Mouse (Mus musculus) retina, adult 2 months (tissue): ENCODE measurements at regions not wholly inside any gene's neighbourhood (a gene's known extent, or its start where the extent isn't known, plus 50 kb on each side); places are given as distances from the start of the nearest gene placed in this dataset.
"Not testable (repeated sequence)": the region's sequence is repeated elsewhere in the genome, so short reads cannot be mapped to it uniquely, and the experiment has no call there.

Experiments
- DNase-seq: peaks from one replicate; pipeline ENCODE4 v3.0.0-alpha.2; 2012; ENCODE audit warnings: low read depth, low spot score

GRCm38 (mm10) chr7:125152281-125152680 is 292.2 kb upstream of the Kdm8 start:
- no peak for DNase-seq

DNA sequence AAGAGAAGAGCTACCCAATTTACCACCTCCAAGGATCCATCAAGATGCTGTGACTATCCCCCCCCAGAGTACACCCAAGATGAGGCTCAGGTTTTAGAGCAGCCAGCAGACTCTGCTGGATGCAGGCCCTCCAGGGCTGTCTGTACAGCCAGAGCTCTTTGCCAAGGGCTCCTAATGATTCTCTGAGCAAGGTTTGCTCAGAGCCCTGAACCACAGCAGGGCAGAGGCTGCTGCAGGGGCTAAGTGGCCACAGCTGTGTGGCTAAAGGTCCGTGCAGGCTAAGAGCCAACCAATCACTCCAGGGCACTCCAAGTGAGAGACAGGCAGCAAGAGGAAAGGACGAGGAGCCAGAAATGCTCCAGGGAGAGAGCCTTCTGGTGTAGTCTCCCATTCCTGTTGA is 289.2 kb upstream of the Kdm8 start:
- no peak for DNase-seq

DNA sequence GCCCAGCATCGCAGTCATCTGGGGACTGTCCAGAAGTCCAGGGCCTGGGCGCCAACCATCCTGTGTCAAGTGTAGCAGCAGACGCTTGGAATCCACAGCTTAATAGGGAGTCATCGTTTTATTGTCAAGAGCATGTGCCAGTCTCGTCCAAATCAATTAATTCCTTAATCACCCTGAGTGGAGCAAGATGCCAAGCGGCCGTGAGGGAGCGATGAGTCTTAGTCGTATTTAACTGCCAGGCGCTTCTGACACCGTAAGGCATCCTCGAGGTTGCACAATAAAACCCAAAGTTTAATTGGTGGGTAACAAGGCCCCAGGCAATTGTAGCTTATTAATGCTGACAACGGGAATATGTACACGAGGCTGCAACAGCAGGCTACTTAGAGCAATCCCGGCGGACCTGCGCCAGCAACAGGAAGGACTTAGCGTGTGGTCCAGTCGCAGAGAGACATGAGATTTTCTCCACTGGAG is 277.6 kb upstream of the Kdm8 start:
- no peak for DNase-seq

- no peak for DNase-seq
Measured at GRCm38 (mm10) chr7:125167666-125168065, 276.8 kb upstream of the Kdm8 start.

GRCm38 (mm10) chr7:125181548-125181947 is 262.9 kb upstream of the Kdm8 start:
- DNase-seq: no peak

DNA sequence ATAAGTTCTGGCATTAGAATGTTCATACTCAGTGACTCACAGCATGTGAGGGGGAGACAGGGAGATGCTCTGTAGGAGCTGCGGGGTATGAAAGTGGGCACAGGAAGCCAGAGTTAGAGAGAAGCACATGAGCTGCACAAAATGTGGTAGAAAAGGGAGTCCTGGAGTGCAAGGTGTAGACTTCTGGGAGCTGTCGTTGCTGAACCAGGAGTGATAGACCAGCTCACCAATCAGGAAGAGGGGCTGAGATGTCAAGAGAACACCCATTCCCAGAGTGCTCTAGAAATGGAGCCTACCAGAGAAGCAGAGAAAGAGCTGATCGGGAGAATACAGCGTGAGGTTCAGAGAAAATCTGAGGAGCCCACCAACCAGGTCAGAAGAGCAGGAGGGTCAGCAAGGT is 262.2 kb upstream of the Kdm8 start:
- DNase-seq: no peak

GRCm38 (mm10) chr7:125183011-125183410 is 261.5 kb upstream of the Kdm8 start:
- DNase-seq: not testable (repeated sequence)

DNA sequence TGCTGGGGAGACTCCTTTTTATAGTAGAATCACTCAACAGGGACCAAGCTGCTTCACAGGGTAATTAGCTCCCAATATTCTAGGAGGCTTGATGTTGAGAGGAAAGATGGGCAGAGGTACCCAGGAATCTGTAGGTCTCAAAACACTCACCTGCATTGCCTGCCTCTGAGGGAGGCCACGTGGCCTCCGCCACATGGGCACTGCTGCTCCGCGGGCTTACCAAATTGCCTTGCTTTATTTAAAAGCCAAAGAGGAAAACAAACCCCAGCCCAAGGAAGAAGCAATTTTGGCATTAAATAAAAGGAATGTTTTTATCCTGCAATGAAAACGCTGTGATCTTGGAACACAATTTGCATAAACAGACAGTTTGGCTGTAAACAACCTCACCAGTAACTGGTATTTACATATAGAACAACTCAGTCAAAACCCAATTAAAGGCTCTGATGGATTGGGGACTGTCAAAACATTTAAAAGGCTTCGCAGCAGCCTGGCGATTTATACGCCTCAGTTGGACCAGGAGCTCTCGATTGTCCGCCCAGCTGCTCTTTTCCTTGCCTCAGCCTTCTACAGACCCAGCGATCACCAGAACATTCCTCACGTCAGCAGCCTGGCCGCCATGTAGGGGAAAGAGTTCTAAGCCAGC is 259.3 kb upstream of the Kdm8 start:
- DNase-seq: no peak

GRCm38 (mm10) chr7:125187011-125187740 is 257.3 kb upstream of the Kdm8 start:
- DNase-seq: no peak

DNA sequence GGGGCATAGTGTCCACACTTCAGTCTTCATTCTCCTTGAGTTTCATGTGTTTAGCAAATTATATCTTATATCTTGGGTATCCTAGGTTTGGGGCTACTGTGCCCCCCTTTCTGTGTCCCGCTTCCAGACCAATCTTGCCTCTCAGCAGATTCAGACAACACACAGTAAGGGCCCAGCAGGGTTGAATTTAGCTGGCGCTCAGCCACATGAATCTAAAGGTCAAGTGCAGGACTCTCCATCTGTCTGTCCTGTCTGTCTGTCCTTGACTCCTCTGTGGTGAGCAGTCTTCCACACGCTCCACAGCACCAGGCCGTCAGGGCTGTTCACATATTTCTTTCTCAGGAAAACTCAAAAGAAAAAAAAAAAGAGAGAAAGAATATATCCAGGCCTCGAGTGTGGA is 255.5 kb upstream of the Kdm8 start:
- DNase-seq: no peak

DNA sequence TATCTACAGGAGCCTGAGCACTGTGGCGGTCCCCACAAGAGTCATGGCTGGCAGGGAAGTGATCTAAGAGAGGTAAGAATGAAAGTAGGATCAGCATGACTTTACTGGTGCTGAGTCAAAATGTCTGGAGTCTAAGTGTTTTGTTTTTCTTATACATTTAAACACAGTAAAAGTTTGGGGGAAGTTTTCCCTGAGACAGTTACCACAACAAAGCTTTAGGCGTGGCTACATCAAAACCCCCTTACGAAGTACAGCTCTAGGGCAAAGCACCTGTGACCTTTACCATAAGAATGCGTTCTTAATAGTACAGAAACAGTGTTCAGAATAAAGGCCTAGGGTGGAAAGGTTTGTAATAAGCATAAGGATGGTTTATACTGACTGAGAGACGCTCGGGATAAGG is 254.4 kb upstream of the Kdm8 start:
- no peak for DNase-seq

- DNase-seq: no peak
Measured at GRCm38 (mm10) chr7:125191313-125191712, 253.2 kb upstream of the Kdm8 start.

GRCm38 (mm10) chr7:125211346-125211973 is 233.0 kb upstream of the Kdm8 start:
- no peak for DNase-seq

- DNase-seq: no peak
Measured at GRCm38 (mm10) chr7:125214036-125214435, 230.4 kb upstream of the Kdm8 start.

DNA sequence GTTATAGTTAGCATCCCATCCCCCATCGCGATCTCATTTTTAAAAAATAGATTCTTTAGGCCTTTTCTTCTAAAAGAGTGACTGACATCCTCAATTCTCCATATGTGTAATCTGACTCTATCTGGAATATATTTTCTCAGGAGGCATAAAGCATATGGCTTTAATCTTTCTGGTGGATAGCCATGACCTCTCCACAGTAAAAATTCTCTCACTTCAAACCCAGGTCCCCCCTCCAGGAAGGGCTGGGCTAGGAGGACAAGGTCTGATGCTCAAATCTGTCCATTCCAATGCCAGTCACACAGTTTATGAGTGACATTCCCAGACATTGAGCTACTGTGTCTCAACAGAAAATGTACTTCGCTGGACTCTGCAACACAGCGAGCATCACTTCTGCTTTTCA is 226.8 kb upstream of the Kdm8 start:
- DNase-seq: no peak

DNA sequence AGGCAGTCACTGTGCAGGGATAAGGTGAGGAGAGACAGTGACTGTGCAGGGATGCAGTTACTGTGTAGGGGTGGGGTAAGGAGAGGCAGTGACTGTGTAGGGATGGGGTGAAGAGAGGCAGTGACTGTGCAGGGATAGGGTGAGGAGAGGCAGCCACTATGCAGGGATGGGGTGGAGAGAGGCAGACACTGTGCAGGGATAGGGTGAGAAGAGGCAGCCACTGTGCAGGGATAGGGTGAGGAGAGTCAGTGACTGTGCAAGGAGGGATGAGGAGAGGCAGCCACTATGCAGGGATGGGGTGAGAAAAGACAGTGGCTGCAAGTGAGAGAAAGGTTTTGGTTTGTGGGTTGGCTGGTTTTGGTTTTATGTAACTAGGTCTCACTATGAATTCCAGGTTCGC is 221.8 kb upstream of the Kdm8 start:
- DNase-seq: no peak

DNA sequence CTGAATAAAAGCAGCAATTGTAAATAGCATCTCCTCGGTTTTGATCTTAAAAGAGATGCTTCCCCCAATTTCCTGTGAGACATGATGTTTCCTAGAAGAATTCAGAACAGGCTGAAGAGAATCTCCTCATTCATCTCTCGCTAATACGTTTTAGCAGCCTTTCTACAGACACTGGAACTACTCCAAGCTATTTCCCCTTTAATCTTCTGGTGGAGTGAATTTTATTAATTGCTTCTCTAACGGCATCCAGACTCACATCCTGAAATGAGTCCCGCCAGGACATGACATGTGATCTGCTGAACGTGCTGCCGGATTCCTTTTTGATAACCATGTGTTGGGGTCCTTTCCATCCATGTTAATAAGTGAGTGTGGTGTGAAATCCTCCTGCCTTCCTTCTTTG is 209.6 kb upstream of the Kdm8 start:
- DNase-seq: no peak

DNA sequence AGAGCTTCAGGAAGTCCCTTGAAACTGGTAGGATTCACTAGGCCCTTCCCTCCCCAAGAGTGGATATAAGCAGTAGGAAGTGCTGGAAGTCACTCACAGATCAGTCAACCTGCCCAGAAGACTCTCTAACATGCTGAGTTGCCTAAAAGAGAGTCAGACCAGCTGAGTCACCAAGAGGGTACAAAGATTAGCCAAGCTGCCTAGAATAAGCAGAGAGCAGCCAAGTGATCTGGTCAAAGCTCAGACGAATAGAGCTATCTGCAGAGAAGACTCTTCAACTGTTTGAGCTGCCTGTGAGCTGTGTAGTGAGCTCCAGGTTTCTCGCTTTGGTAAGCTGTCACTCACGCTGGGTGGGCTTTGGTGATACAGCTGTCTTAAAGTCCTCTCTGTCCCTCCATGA is 207.4 kb upstream of the Kdm8 start:
- no peak for DNase-seq

DNA sequence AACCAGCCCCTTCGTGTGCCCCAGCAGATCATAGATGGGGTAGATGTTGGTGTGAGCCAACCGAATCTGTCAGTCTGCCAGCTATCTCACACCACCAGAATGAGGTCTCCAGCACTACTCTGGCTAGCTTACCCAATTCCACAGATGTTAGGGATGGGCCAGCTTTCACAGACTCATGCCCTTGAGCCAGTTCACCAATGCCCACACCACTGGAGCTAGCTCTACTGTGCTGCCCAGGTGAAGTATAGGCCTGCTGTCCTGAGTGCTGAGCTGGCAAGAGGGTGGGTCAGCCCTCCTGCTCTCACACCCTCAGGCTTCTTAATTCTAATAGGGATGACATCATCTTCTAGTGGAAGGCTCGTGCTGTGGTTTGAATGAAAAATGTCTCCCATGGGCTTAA is 201.5 kb upstream of the Kdm8 start:
- DNase-seq: no peak

- no peak for DNase-seq
Measured at GRCm38 (mm10) chr7:125248386-125248785, 196.1 kb upstream of the Kdm8 start.

DNA sequence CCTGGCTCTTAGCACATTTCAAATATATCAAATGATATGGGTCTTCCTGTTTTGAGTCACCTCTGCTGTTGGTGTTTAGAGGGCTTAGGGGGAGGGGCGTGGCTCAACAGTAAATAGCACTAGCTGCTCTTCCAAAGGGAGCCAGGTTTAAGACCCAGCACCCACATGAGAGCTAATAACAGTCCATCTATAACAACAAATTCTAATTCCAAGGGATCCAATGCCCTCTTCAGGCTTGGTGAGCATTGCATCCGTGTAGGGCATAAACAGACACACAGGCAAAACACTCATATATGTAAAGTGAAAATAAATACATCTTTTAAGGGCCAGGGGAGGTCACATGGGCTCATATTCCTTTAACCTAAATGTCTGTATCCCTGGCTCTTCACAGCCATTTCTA is 194.1 kb upstream of the Kdm8 start:
- DNase-seq: no peak

- DNase-seq: no peak
Measured at GRCm38 (mm10) chr7:125250970-125251585, 193.4 kb upstream of the Kdm8 start.

DNA sequence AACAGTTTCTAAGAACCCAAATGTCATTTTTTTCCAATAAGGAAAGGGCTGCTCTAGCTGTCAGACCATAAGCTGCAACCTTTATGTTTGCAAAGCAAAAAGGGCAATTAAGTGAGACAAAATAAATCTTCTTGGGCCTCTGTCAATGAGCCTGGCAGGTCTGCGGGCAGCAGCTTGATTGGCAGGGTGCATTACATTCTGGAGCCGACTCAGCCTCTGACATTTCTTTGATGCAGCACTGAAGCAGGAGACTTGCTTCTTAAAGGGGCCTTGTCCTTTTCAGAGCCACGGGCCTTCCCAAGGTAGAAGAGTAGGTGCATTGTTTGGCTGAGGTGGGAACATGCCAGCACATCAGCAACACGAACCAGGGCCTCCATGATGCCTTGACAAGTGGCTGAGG is 190.2 kb upstream of the Kdm8 start:
- DNase-seq: no peak
